In genomic region chr11:116336393-116336792, GRCm38 (mm10) we compare ENCODE assay signal across 1 mouse cellular context.
TF ChIP-seq lines count a peak whose summit lies in the region.

No protein-coding gene starts in this region.

TF ChIP-seq in CH12.LX, 34 proteins besides CTCF, POLR2A, EP300 and RAD21:
- TF ChIP-seq PAX5 (IDR thresholded peaks at IDR 0.05; ENCODE audit: low read length) (no peak), IRF4 (IDR thresholded peaks at IDR 0.05; ENCODE audit: low read depth, low read length) (no peak), TCF12 (IDR thresholded peaks at IDR 0.05; ENCODE audit: low read depth, low read length) (peak; percentile 44; the same call in 1 of the 2 replicates)
